Mouse (Mus musculus): ENCODE data around the gene Zfand2a. TPM values are rescaled to one million over a fixed set of nuclear protein-coding genes. Genes with fewer than 3 reads are reported as not detected.

The Zfand2a gene
- total RNA-seq, 2 experiments from 2014 or later = 63.6 to 67.6 TPM

DNA sequence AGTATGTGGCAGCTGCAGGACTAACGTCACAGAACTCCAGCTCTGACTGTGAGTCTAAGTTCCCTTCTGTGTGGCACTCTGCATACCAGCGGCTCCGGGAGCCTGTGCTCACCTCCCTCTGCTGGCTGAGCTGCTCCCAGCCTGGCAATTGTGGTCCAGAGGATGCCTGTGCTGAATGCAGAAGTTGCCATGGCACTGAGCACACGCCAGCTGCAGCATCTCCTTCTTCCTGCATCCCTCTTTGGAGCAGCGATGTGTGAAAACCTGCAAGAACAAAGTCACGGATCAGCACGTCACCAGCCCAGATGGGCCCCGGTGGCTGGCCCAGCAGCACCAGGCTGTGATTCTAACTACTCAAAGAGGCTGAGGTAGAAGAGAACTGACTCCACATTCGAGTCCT lies 9.6 kb downstream of the Zfand2a start:
- peak; percentile 28 to 32 for DNase-seq (ENCODE audit: low spot score in 2 of 2)
- intact Hi-C loops (cut with DNase I) = no loop called here

- DNase-seq (ENCODE audit: low spot score in 2 of 2) = no peak
- intact Hi-C loops (cut with DNase I) = loop anchor here (2.0 kb wide), 1 partner anchor 103 kb away; no protein-coding TSS in a partner anchor
Observed at GRCm38 (mm10) chr5:139467998-139468397, 16.4 kb downstream of the Zfand2a start.

DNA sequence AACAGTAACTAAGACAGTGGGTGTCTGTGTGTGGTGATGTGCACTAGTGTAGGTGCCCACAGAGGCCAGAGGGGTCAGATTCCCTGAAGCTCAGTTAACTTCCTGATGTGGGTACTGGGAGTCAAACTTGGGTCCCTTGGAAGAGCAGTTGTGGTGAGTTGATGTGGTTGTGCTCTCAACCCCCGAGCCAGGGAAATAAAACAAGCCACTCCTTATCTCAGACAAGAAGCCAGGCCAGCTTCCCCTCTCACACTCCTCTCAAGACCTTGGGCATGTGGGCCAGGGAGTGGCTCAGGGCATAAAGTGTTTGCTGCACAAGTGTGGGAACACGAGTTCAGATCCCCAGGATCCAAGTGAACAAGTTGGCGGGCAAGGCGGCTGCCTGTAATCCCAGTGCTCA lies 17.5 kb downstream of the Zfand2a start:
- no peak for DNase-seq (ENCODE audit: low spot score in 2 of 2)
- intact Hi-C loops (cut with DNase I) = no loop called here

GRCm38 (mm10) chr5:139466373-139466772 lies 18.0 kb downstream of the Zfand2a start:
- intact Hi-C loops (cut with DNase I) = no loop called here

GRCm38 (mm10) chr5:139464874-139465273 lies 19.5 kb downstream of the Zfand2a start:
- DNase-seq (ENCODE audit: low spot score in 2 of 2) = no peak

More at GRCm38 (mm10) chr5:139466373-139466772, 18.0 kb downstream of the Zfand2a start:
- no peak for DNase-seq (ENCODE audit: low spot score in 2 of 2)

GRCm38 (mm10) chr5:139460384-139461067 lies 23.8 kb downstream of the Zfand2a start, which contains the start of gene 3110082I17Rik:
TSS of gene 3110082I17Rik (minus strand) at chr5:139460527.
- intact Hi-C loops (cut with DNase I) = loop anchor here (5.0 kb wide), 1 partner anchor 43 kb away; no protein-coding TSS in a partner anchor
- peak; percentile 99 for DNase-seq (ENCODE audit: low spot score in 2 of 2)

More at GRCm38 (mm10) chr5:139464874-139465273, 19.5 kb downstream of the Zfand2a start:
- intact Hi-C loops (cut with DNase I) = loop anchor here (5.0 kb wide), 1 partner anchor 48 kb away; no protein-coding TSS in a partner anchor

- intact Hi-C loops (cut with DNase I) = loop anchor here (5.0 kb wide), 1 partner anchor 43 kb away; no protein-coding TSS in a partner anchor
- DNase-seq (ENCODE audit: low spot score in 2 of 2) = no peak
Observed at GRCm38 (mm10) chr5:139459938-139460337, 24.4 kb downstream of the Zfand2a start.

- DNase-seq (ENCODE audit: low spot score in 2 of 2) = no peak
- intact Hi-C loops (cut with DNase I) = no loop called here
Observed at GRCm38 (mm10) chr5:139457241-139457640, 27.1 kb downstream of the Zfand2a start.

DNA sequence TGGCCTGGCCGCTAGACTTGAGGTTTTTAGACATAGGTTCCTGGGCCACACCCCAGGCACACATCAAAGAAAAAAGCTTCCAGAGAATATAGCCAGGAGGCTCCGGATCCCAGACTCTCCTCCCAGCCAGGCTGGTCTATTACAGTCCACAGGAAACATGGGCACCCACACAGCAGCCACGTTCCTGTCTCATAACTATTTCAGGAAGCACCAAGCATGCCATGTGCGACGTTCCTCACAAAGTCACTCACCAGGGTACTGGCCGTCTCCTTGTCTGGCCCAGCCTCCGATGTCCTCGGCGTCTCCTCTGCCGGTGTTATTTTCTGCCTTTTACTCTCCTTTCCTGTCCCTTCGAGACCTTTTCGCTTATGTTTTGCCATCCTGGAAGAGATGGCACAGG lies 29.2 kb downstream of the Zfand2a start:
- intact Hi-C loops (cut with DNase I) = no loop called here
- peak; percentile 66 to 72 for DNase-seq (ENCODE audit: low spot score in 2 of 2)

DNA sequence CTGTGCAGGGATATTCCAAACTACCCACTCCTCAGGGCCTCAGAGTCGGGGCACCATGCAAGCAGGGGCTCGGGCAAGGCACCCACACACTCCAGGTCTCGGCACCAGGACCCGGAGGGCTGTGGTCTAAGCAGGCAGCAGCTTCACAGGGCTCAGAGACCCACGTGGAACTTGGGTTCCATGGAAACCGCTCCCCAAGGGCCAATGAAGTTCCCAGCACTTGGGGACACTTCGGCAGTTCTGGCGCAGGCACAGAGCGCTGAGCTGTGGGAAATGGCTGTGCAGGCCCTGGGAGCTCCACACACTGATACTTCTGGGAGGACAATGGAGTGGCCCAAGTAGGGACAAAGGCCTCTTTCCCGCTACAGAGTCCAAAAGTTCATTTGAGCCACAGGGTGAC lies 31.3 kb downstream of the Zfand2a start:
- DNase-seq (ENCODE audit: low spot score in 2 of 2) = no peak
- intact Hi-C loops (cut with DNase I) = no loop called here

DNA sequence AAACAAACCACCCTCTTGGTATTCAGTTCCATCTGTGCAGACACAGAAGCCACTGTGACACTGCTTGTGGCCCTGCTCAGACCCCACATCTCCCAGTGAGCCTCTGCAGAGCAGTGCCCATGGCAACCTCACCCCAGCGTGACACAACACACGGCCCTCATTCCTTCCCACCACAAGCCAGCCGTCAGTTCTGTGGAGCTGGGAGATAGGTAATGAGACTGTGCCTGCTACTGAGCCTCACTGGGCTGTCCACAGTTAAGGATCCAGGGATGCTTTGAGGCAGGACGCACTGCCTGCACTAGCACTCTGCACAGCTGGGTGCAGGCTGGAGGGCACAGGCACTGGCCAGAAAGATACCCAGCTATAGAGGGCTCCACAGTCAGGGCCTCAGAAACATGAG lies 34.4 kb downstream of the Zfand2a start:
- intact Hi-C loops (cut with DNase I) = no loop called here
- no peak for DNase-seq (ENCODE audit: low spot score in 2 of 2)

- intact Hi-C loops (cut with DNase I) = no loop called here
- DNase-seq (ENCODE audit: low spot score in 2 of 2) = no peak
Observed at GRCm38 (mm10) chr5:139449161-139449791, 35.1 kb downstream of the Zfand2a start.

- intact Hi-C loops (cut with DNase I) = no loop called here
- DNase-seq (ENCODE audit: low spot score in 2 of 2) = peak in 1 of 2 experiments; percentile 73
Observed at GRCm38 (mm10) chr5:139448025-139448424, 36.3 kb downstream of the Zfand2a start.

- no peak for DNase-seq (ENCODE audit: low spot score in 2 of 2)
- intact Hi-C loops (cut with DNase I) = no loop called here
Observed at GRCm38 (mm10) chr5:139445258-139445657, 39.1 kb downstream of the Zfand2a start.

DNA sequence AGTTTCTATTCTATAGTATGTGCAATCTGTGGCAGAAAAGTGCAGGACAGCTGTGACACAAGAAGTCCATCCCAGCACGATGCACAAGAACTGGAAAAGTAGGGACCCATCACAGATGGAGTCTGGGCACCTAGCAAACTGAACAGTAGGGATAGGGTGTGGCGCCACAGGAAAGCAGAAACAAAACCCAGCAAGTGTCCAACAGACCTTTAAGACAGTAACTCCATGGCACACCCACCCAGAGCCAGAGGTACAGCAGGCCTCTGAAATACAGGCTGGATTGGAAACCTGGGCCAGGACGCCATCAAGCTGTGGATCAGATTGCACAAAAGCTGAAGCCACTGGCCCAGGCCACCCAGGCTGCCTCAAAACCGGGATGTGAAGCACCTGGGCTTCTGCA lies 41.4 kb downstream of the Zfand2a start:
- intact Hi-C loops (cut with DNase I) = no loop called here
- no peak for DNase-seq (ENCODE audit: low spot score in 2 of 2)

- DNase-seq (ENCODE audit: low spot score in 2 of 2) = no peak
- intact Hi-C loops (cut with DNase I) = no loop called here
Observed at GRCm38 (mm10) chr5:139442428-139442827, 41.9 kb downstream of the Zfand2a start.

DNA sequence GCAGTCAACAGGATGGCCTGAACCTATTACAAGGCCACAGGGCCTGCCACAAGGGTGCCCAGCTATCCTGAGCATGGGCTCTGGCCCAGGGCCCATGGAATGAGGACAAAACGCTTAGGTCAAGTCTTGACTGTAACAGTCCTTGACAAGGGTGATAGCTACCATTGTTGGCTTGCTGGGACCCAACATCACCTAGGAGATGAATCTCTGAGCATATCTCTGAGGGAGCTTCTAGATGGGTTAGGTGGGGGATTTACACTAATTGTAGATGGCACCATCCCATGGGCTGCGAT lies 42.7 kb downstream of the Zfand2a start:
- no peak for DNase-seq (ENCODE audit: low spot score in 2 of 2)
- intact Hi-C loops (cut with DNase I) = no loop called here

- no peak for DNase-seq (ENCODE audit: low spot score in 2 of 2)
- intact Hi-C loops (cut with DNase I) = no loop called here
Observed at GRCm38 (mm10) chr5:139440926-139441725, 43.2 kb downstream of the Zfand2a start.

GRCm38 (mm10) chr5:139440451-139440850 lies 43.9 kb downstream of the Zfand2a start:
- intact Hi-C loops (cut with DNase I) = no loop called here
- DNase-seq (ENCODE audit: low spot score in 2 of 2) = no peak

- intact Hi-C loops (cut with DNase I) = no loop called here
- no peak for DNase-seq (ENCODE audit: low spot score in 2 of 2)
Observed at GRCm38 (mm10) chr5:139438440-139438839, 45.9 kb downstream of the Zfand2a start.
